Mouse (Mus musculus) erythroid progenitor cell, adult 5-6 weeks (primary cell): ENCODE measurements around the gene Cpsf4. TPM values are rescaled to one million over a fixed set of nuclear protein-coding genes. Genes with fewer than 3 reads are reported as not detected.
"Not testable (repeated sequence)": the region's sequence is repeated elsewhere in the genome, so short reads cannot be mapped to it uniquely, and the experiment has no call there.

Source experiments
- ATAC-seq: replicated peaks from 2 replicates; pipeline ENCODE4 v1.8.0; 2016; ENCODE audit warnings: moderate number of reproducible peaks, mild to moderate bottlenecking, moderate TSS enrichment, inconsistent platforms; ENCODE audit not compliant: poor library complexity, low FRiP score, severe bottlenecking
- total RNA-seq, 2 experiments: library from RNA; stranded (forward) in 1 of 2; stranded (reverse) in 1 of 2; fragments of 150-400 nt in 1 of 2; fragments of 186-747, 209-891 nt in 1 of 2; gene quantifications; 2 replicates each; pipeline versions ENCODE4 v1.2.3 to v1.2.4; 2015 to 2017; ENCODE audit warnings: low replicate concordance in 2 of 2

Gene Cpsf4
- total RNA-seq, 2 experiments from 2014 or later: 29.8 to 33.1 TPM

- no peak for ATAC-seq
Observed at GRCm38 (mm10) chr5:145165184-145165583, 1.8 kb upstream of the Cpsf4 start.

- peak; percentile 22 for ATAC-seq
Observed at GRCm38 (mm10) chr5:145167306-145167661, 271 bp downstream of the Cpsf4 start.

GRCm38 (mm10) chr5:145178461-145178980 is 11.5 kb downstream of the Cpsf4 start:
- no peak for ATAC-seq

GRCm38 (mm10) chr5:145185244-145185643 is 18.2 kb downstream of the Cpsf4 start:
- ATAC-seq: no peak

- 0 out of 2 replicates have a peak, but pooled peaks have one; percentile 32 for ATAC-seq
Observed at GRCm38 (mm10) chr5:145189416-145189815, 22.4 kb downstream of the Cpsf4 start.

GRCm38 (mm10) chr5:145190373-145190772 is 23.4 kb downstream of the Cpsf4 start:
- ATAC-seq: no peak

- peak; percentile 95 for ATAC-seq
Observed at GRCm38 (mm10) chr5:145190875-145191798, 24.1 kb downstream of the Cpsf4 start.

GRCm38 (mm10) chr5:145191962-145192361 is 24.9 kb downstream of the Cpsf4 start, which contains the start of gene Atp5j2:
Gene Atp5j2, minus strand, starts transcription at chr5:145192062.
- no peak for ATAC-seq

- no peak for ATAC-seq
Observed at GRCm38 (mm10) chr5:145200387-145200786, 33.4 kb downstream of the Cpsf4 start.

- ATAC-seq: peak; percentile 75
Observed at GRCm38 (mm10) chr5:145201321-145201991, 34.4 kb downstream of the Cpsf4 start, which contains the start of gene Zkscan14. Gene Zkscan14, minus strand, starts transcription at chr5:145201868.

- no peak for ATAC-seq
Observed at GRCm38 (mm10) chr5:145202446-145202845, 35.4 kb downstream of the Cpsf4 start.

- peak; percentile 87 for ATAC-seq
Observed at GRCm38 (mm10) chr5:145203936-145204691, 37.1 kb downstream of the Cpsf4 start, which contains the start of gene Zkscan5. Gene Zkscan5, plus strand, starts transcription at chr5:145204562.

GRCm38 (mm10) chr5:145205041-145205440 is 38.0 kb downstream of the Cpsf4 start:
- ATAC-seq: 0 out of 2 replicates have a peak, but pooled peaks have one; percentile 5

- no peak for ATAC-seq
Observed at GRCm38 (mm10) chr5:145207385-145207784, 40.4 kb downstream of the Cpsf4 start.

- no peak for ATAC-seq
Observed at GRCm38 (mm10) chr5:145207954-145208353, 40.9 kb downstream of the Cpsf4 start.

GRCm38 (mm10) chr5:145208391-145208790 is 41.4 kb downstream of the Cpsf4 start:
- not testable (repeated sequence) for ATAC-seq

GRCm38 (mm10) chr5:145211340-145211739 is 44.3 kb downstream of the Cpsf4 start:
- ATAC-seq: no peak

- ATAC-seq: no peak
Observed at GRCm38 (mm10) chr5:145212216-145212615, 45.2 kb downstream of the Cpsf4 start.

GRCm38 (mm10) chr5:145213505-145213904 is 46.5 kb downstream of the Cpsf4 start:
- no peak for ATAC-seq

GRCm38 (mm10) chr5:145214679-145215078 is 47.7 kb downstream of the Cpsf4 start:
- ATAC-seq: no peak
